Mouse (Mus musculus): Measurements from ENCODE around the gene Tln1.

DNA sequence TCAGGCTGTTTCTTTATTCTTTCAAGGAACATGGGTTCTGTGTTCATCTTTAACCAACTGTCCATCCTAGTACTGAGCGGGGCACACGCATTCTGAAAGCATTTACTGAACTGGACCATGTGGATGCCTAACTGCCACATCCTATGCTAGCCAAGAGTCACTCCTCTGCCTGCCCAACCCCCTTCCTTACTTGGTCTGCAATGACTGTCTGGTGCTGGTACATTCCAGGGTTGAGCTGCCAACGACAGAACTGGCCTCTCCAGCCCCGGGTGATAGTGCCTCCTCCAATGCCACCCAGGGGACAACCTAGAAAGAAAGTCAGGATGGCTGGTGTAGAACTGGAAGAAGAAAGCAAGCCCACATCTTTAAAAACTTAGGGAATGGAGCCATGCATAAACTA is 11.1 kb upstream of the Tln1 start:
- TF ChIP-seq CTCF (conservative IDR thresholded peaks at IDR 0.05; ENCODE audit: low read length), result no peak
- TF ChIP-seq NANOG (IDR thresholded peaks at IDR 0.05; ENCODE audit: borderline replicate concordance, low read length), result no peak
- TF ChIP-seq POU5F1 (IDR thresholded peaks at IDR 0.05; ENCODE audit: borderline replicate concordance, low read length), result no peak
